In genomic region chr1:157048201-157048923, GRCm38 (mm10) we compare ENCODE assay signal across 7 mouse cellular contexts.
DNase-seq lines count a peak whose midpoint lies in the region; ATAC-seq and TF ChIP-seq lines count a peak whose summit lies in the region.

No protein-coding gene starts in this region.

- H3K27me3 ChIP-seq in Patski (no peaks in the 10 kb centered on the region), myocyte (ENCODE audit: control insufficient read depth, insufficient read depth, insufficient read length) (no peaks in the 10 kb centered on the region)
- no peaks in the 10 kb centered on the region for H3K27me3 ChIP-seq in cerebellum, adult 2 months (ENCODE audit: control insufficient read depth, insufficient read depth, low read length)

- no peak for TF ChIP-seq CTCF in Patski (IDR thresholded peaks at IDR 0.05)
- TF ChIP-seq CTCF in cerebellum, adult 2 months (IDR thresholded peaks at IDR 0.05; ENCODE audit: borderline replicate concordance, insufficient read depth, low read depth, low read length): no peak

- H3K4me3 ChIP-seq in myocyte: no peak overlapping the region
- no peak overlapping the region for H3K4me3 ChIP-seq in cerebellum, adult 2 months (replicated peaks; ENCODE audit: insufficient read depth, low read depth, low read length)

- no peak overlapping the region for H3K27ac ChIP-seq in cerebellum, adult 2 months (ENCODE audit: insufficient read depth, low read length)

- CTCF ChIA-PET in Patski (lab: Charles Lee): interaction anchor here (1.4 kb wide), 1 partner anchor 20 kb away, joined by 3 read pairs; no protein-coding TSS in a partner anchor

- POLR2A ChIA-PET in Patski (lab: Charles Lee): no interaction called here

- H3ac ChIP-seq in myocyte (ENCODE audit: control insufficient read depth, insufficient read length): no peak overlapping the region

- 50% methylated on average over 11 of the region's 11 CpGs for WGBS in cerebellum, adult 2 months

- H3K4me1 ChIP-seq in cerebellum, adult 2 months (ENCODE audit: control insufficient read depth, insufficient read depth, low read length): no peaks in the 10 kb centered on the region

- no peaks in the 10 kb centered on the region for H3K36me3 ChIP-seq in myocyte (ENCODE audit: control insufficient read depth, insufficient read depth)

- no peaks in the 10 kb centered on the region for H3K79me2 ChIP-seq in myocyte (ENCODE audit: control insufficient read depth, insufficient read depth)

- intact Hi-C loops in left cerebral cortex, postnatal 25 days (cut with DNase I): no loop called here

- no peak for DNase-seq in Patski (ENCODE audit: low read depth, low spot score)
- no peak for DNase-seq in left cerebral cortex, postnatal 25 days (ENCODE audit: low spot score in 2 of 2)
- DNase-seq in cerebellum, adult 11-12 months: no peak
- no peak for DNase-seq in cerebellum, adult 2 months

- ATAC-seq in CD4-positive, CD25-positive, alpha-beta regulatory T cell, adult 4 months: peak; percentile 57
- ATAC-seq in Patski: peak; percentile 5
- peak; percentile 67 for ATAC-seq in granulocyte monocyte progenitor cell, adult 5-6 weeks (replicated peaks; ENCODE audit: poor library complexity, severe bottlenecking)

- in situ Hi-C loops in Patski (cut with MboI; ENCODE audit: low pct_unique_long_range_greater_than_20kb): no loop called here

- H3K4me2 ChIP-seq in myocyte (ENCODE audit: low read depth): peak overlapping the region; percentile 18

- TF ChIP-seq POLR2A in myocyte (IDR thresholded peaks at IDR 0.05; ENCODE audit: insufficient read length, low read depth): no peak
- no peak for TF ChIP-seq POLR2A in cerebellum, adult 2 months (IDR thresholded peaks at IDR 0.05; ENCODE audit: borderline replicate concordance, insufficient read depth, low read length)

TF ChIP-seq in myocyte, 11 proteins besides CTCF, POLR2A, EP300 and RAD21:
- peak in 2 of 3 experiments; percentile 35 to 45 for TF ChIP-seq MYOD1 (IDR thresholded peaks at IDR 0.05; ENCODE audit: control insufficient read depth in 1 of 3, insufficient read length in 2 of 3, low read depth in 2 of 3)
- TF ChIP-seq USF1 (IDR thresholded peaks at IDR 0.05; ENCODE audit: low read depth): no peak
- TF ChIP-seq TCF3 (IDR thresholded peaks at IDR 0.05; ENCODE audit: insufficient read length, low read depth): no peak
- no peak for TF ChIP-seq SRF (IDR thresholded peaks at IDR 0.05; ENCODE audit: control insufficient read depth, insufficient read length, low read depth)
- TF ChIP-seq MAX (IDR thresholded peaks at IDR 0.05; ENCODE audit: low read depth): no peak
- peak in 1 of 3 experiments; percentile 41 for TF ChIP-seq MYOG (IDR thresholded peaks at IDR 0.05; ENCODE audit: control insufficient read depth in 1 of 3, insufficient read depth in 1 of 3, insufficient read length in 2 of 3, low read depth in 2 of 3)
- TF ChIP-seq REST (IDR thresholded peaks at IDR 0.05; ENCODE audit: insufficient read depth, insufficient read length): no peak

Comparison
In these comparisons a context has a peak if more than half of its experiments do, and no peak if none do; other contexts are left out.
1. ATAC-seq: peak in every context shown above with its lines; median percentile 67 in granulocyte monocyte progenitor cell, adult 5-6 weeks; 57 in CD4-positive, CD25-positive, alpha-beta regulatory T cell, adult 4 months; 5 in Patski.